Mouse (Mus musculus): Measurements from ENCODE around the gene H2al2a. TPM values are rescaled to one million over a fixed set of nuclear protein-coding genes. Genes with fewer than 3 reads are reported as not detected.
A peak's percentile ranks its signal among the peaks of the same experiment; 100 is the strongest.
"Not testable (repeated sequence)": the region's sequence is repeated elsewhere in the genome, so short reads cannot be mapped to it uniquely, and the experiment has no call there.

Gene H2al2a
- polyA plus RNA-seq, 1 experiment from 2014 or later = not detected

DNA sequence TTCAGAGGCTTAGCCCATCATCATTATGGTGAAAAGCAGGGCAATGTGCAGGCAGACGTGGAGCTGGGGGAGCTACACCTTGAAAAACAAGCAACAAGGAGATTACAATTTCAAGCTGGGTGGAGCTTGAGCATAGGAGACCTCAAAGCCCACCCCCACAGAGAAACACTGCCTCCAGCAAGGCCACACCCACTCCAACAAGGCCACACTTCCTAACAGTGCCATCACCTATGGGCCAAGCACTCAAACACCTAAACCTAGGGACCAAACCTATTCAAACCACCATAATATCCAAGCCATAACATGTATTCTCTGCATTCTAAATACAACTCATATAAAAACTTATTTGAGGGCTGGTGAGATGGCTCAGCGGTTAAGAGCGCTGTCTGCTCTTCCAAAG lies 5.5 kb upstream of the H2al2a start:
- H3K27ac ChIP-seq = no peak overlapping the region
- no peaks in the 10 kb centered on the region for H3K27me3 ChIP-seq
- no peak overlapping the region for H3K9ac ChIP-seq
- no peaks in the 10 kb centered on the region for H3K36me3 ChIP-seq
- 93% methylated on average over 3 of the region's 3 CpGs for WGBS
- H3K4me1 ChIP-seq = no peaks in the 10 kb centered on the region
- no peak overlapping the region for H3K4me2 ChIP-seq
- no peak for ATAC-seq (ENCODE audit: borderline replicate concordance, extremely low read depth, low FRiP score, low TSS enrichment)
- H3K4me3 ChIP-seq = no peak overlapping the region
- H3K9me3 ChIP-seq = no peaks in the 10 kb centered on the region

DNA sequence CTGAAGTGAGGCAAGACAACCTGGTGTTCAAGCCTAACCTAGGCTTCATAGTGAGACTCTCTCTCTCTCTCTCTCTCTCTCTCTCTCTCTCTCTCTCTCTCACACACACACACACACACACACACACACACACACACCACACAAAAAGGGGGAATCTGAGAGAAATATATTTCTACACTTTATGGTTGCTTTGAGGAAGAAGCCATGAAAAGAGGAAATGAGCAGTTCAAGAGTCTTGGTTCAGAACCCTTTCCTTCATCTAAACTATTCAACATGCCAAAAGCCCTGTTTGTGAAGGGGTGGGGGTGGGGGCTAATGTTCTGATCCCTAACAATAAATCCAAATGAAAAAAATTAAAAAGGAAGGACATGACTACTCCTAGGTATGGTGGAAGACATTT lies 7.2 kb downstream of the H2al2a start:
- Histone ChIP-seq H3K27ac (no peak overlapping the region), H3K27me3 (no peaks in the 10 kb centered on the region), H3K9me3 (no peaks in the 10 kb centered on the region), H3K4me1 (no peaks in the 10 kb centered on the region), H3K4me2 (no peak overlapping the region), H3K36me3 (no peaks in the 10 kb centered on the region), H3K9ac (no peak overlapping the region), H3K4me3 (no peak overlapping the region)
- ATAC-seq (ENCODE audit: borderline replicate concordance, extremely low read depth, low FRiP score, low TSS enrichment) = no peak

- no peak for ATAC-seq (ENCODE audit: borderline replicate concordance, extremely low read depth, low FRiP score, low TSS enrichment)
- Histone ChIP-seq H3K4me1 (no peaks in the 10 kb centered on the region), H3K27ac (no peak overlapping the region), H3K9me3 (no peaks in the 10 kb centered on the region), H3K9ac (no peak overlapping the region), H3K27me3 (no peaks in the 10 kb centered on the region), H3K36me3 (no peaks in the 10 kb centered on the region), H3K4me2 (no peak overlapping the region), H3K4me3 (no peak overlapping the region)
- 80% methylated on average over 3 of the region's 3 CpGs for WGBS
Measured at GRCm38 (mm10) chr2:17989115-17989514, 7.6 kb downstream of the H2al2a start.

GRCm38 (mm10) chr2:17986694-17987093 lies 10.1 kb downstream of the H2al2a start:
- ATAC-seq (ENCODE audit: borderline replicate concordance, extremely low read depth, low FRiP score, low TSS enrichment) = no peak

GRCm38 (mm10) chr2:17984774-17985173 lies 12.0 kb downstream of the H2al2a start:
- no peak overlapping the region for H3K4me2 ChIP-seq
- 93% methylated on average over 3 of the region's 3 CpGs for WGBS
- no peak overlapping the region for H3K4me3 ChIP-seq
- no peaks in the 10 kb centered on the region for H3K9me3 ChIP-seq
- H3K27ac ChIP-seq = no peak overlapping the region
- H3K36me3 ChIP-seq = no peaks in the 10 kb centered on the region
- no peaks in the 10 kb centered on the region for H3K27me3 ChIP-seq
- ATAC-seq (ENCODE audit: borderline replicate concordance, extremely low read depth, low FRiP score, low TSS enrichment) = no peak
- no peaks in the 10 kb centered on the region for H3K4me1 ChIP-seq
- no peak overlapping the region for H3K9ac ChIP-seq

More at GRCm38 (mm10) chr2:17986694-17987093, 10.1 kb downstream of the H2al2a start:
- Histone ChIP-seq H3K9ac (no peak overlapping the region), H3K4me1 (no peaks in the 10 kb centered on the region), H3K27me3 (no peaks in the 10 kb centered on the region), H3K36me3 (no peaks in the 10 kb centered on the region), H3K9me3 (no peaks in the 10 kb centered on the region), H3K27ac (no peak overlapping the region), H3K4me2 (no peak overlapping the region), H3K4me3 (no peak overlapping the region)
- WGBS = 82% methylated on average over 3 of the region's 3 CpGs

- Histone ChIP-seq H3K4me1 (no peaks in the 10 kb centered on the region), H3K36me3 (no peaks in the 10 kb centered on the region), H3K4me2 (no peak overlapping the region), H3K9me3 (no peaks in the 10 kb centered on the region), H3K4me3 (no peak overlapping the region), H3K27me3 (no peaks in the 10 kb centered on the region), H3K9ac (no peak overlapping the region), H3K27ac (no peak overlapping the region)
- 93% methylated on average over 1 of the region's 1 CpGs for WGBS
- no peak for ATAC-seq (ENCODE audit: borderline replicate concordance, extremely low read depth, low FRiP score, low TSS enrichment)
Measured at GRCm38 (mm10) chr2:17982747-17983146, 14.0 kb downstream of the H2al2a start.

GRCm38 (mm10) chr2:17978706-17979105 lies 18.1 kb downstream of the H2al2a start:
- ATAC-seq (ENCODE audit: borderline replicate concordance, extremely low read depth, low FRiP score, low TSS enrichment) = no peak
- Histone ChIP-seq H3K36me3 (no peaks in the 10 kb centered on the region), H3K9ac (no peak overlapping the region), H3K4me3 (no peak overlapping the region), H3K9me3 (no peaks in the 10 kb centered on the region), H3K4me2 (no peak overlapping the region), H3K27ac (no peak overlapping the region), H3K27me3 (no peaks in the 10 kb centered on the region), H3K4me1 (peaks cover 13% of the 10 kb centered on the region)
- WGBS = 88% methylated on average over 6 of the region's 6 CpGs

DNA sequence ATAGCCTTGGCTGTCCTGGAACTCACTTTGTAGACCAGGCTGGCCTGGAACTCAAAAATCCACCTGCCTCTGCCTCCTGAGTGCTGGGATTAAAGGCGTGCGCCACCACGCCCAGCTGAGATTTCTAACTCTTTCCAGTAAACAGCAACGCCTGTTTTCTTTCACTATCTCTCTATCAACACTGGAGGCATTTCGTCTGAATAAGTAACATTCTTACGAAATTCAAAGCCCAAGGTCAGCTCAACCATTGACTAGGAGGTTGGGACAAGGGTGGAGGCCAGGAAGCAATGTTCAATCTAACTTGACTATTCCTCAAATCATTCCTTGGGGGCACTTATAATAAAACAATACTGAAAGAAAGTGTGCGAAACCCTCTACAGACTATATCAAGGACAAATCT lies 18.5 kb downstream of the H2al2a start:
- not testable (repeated sequence) for H3K9me3 ChIP-seq; H3K27ac ChIP-seq; H3K9ac ChIP-seq; ATAC-seq (ENCODE audit: borderline replicate concordance, extremely low read depth, low FRiP score, low TSS enrichment); H3K4me3 ChIP-seq; H3K4me2 ChIP-seq; H3K36me3 ChIP-seq; H3K27me3 ChIP-seq
- H3K4me1 ChIP-seq = peaks cover 17% of the 10 kb centered on the region
- 87% methylated on average over 7 of the region's 7 CpGs for WGBS

DNA sequence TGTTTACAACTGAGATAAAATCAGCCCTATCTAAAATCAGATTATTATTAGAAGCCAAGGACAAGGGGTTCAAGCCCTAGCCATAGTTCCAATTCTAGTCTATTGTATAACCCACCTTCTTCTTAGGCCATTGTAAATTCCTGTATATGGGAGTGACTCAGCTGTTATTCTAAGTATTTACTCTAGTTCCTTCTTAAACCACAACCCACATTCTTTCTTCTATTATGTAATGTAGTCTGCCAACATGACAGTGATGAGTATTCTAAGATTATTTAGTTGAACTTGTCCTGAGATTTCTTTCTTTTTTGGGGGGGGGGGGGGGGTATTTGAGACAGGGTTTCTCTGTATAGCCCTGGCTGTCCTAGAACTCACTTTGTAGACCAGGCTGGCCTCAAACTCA lies 19.1 kb downstream of the H2al2a start:
- H3K4me3 ChIP-seq; H3K4me2 ChIP-seq; H3K36me3 ChIP-seq; ATAC-seq (ENCODE audit: borderline replicate concordance, extremely low read depth, low FRiP score, low TSS enrichment); H3K9me3 ChIP-seq; H3K27me3 ChIP-seq; H3K27ac ChIP-seq; H3K9ac ChIP-seq: not testable (repeated sequence)
- H3K4me1 ChIP-seq = peaks cover 18% of the 10 kb centered on the region

GRCm38 (mm10) chr2:17975601-17976327 lies 21.0 kb downstream of the H2al2a start:
- 14% methylated on average over 4 of the region's 4 CpGs for WGBS
- Histone ChIP-seq H3K4me3 (no peak overlapping the region), H3K9ac (no peak overlapping the region), H3K9me3 (no peaks in the 10 kb centered on the region), H3K27me3 (no peaks in the 10 kb centered on the region), H3K27ac (no peak overlapping the region), H3K4me1 (peaks cover 18% of the 10 kb centered on the region), H3K4me2 (no peak overlapping the region), H3K36me3 (no peaks in the 10 kb centered on the region)
- ATAC-seq (ENCODE audit: borderline replicate concordance, extremely low read depth, low FRiP score, low TSS enrichment) = no peak

DNA sequence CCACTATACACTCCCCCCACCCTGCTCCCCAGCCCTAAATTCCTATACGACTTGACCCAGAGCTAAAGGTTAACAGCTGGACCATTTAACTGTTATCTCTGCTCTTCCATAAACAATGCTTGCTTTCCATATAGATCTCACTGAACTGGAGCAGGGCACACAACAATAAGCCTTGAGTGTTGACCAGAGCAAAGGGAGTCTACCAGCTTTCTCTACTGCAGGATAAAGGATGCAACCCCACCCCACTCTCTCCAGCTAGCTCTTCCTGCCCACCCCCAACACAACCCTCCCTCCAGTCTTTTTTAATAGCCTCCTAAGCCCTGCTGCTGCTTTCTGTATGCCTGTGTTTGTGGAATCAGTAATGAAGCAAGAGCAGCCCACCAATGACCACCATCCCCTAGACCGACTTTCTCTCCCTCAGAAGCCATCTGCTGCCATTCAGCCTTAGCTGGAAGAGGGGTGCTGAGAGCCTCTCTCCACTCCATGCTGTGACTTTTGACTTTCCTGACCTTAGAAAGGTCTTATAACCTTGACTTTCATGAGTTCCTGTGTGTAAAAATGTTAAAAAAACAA lies 22.8 kb downstream of the H2al2a start:
- 24% methylated on average over 2 of the region's 2 CpGs for WGBS
- Histone ChIP-seq H3K4me1 (peaks cover 18% of the 10 kb centered on the region), H3K4me2 (no peak overlapping the region), H3K27me3 (no peaks in the 10 kb centered on the region), H3K4me3 (no peak overlapping the region), H3K36me3 (no peaks in the 10 kb centered on the region), H3K9ac (no peak overlapping the region), H3K27ac (no peak overlapping the region), H3K9me3 (no peaks in the 10 kb centered on the region)
- peak; percentile 46; the same call in 1 of the 2 replicates for ATAC-seq (ENCODE audit: borderline replicate concordance, extremely low read depth, low FRiP score, low TSS enrichment)

DNA sequence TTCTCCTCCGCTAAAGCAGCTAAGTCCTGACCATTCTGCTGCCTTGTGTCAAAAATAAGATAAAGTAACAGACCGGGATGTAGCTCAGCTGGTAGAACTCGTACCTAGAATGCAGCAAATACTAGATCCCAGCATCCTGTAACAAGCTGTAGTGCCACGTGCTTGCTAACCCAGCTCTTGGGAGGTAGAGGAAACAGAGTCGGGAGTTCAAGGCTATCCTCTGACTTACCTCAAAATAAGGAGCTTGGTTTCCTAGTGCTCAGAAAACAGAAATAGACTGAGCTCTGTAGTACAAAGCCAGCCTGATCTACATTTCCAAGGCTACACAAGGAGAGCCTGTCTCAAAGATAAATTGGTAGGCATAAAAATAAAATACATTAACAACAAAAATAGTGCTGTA lies 23.5 kb downstream of the H2al2a start:
- no peaks in the 10 kb centered on the region for H3K36me3 ChIP-seq
- no peak overlapping the region for H3K27ac ChIP-seq
- no peaks in the 10 kb centered on the region for H3K9me3 ChIP-seq
- H3K27me3 ChIP-seq = no peaks in the 10 kb centered on the region
- 63% methylated on average over 5 of the region's 5 CpGs for WGBS
- no peak overlapping the region for H3K9ac ChIP-seq
- no peak overlapping the region for H3K4me3 ChIP-seq
- no peak overlapping the region for H3K4me2 ChIP-seq
- peaks cover 18% of the 10 kb centered on the region for H3K4me1 ChIP-seq
- no peak for ATAC-seq (ENCODE audit: borderline replicate concordance, extremely low read depth, low FRiP score, low TSS enrichment)

Data from lung, embryonic 15.5 days (tissue).